Mouse (Mus musculus) G1E (cell line): ENCODE results near the gene Sptlc2.

Experiments
- CTCF ChIP-seq: IDR thresholded peaks from 2 replicates; pipeline ENCODE4 v1.5.1; 2012; ENCODE audit warnings: low read depth, low read length, inconsistent platforms, mixed read lengths
- GATA1 ChIP-seq: IDR thresholded peaks from 2 replicates; pipeline ENCODE4 v1.6.1; 2012; ENCODE audit warnings: borderline replicate concordance, low read length, inconsistent platforms, mixed read lengths
- POLR2AphosphoS5 ChIP-seq: IDR thresholded peaks from 2 replicates; pipeline ENCODE4 v1.6.1; 2012; ENCODE audit warnings: low read depth, low read length, inconsistent platforms; ENCODE audit not compliant: insufficient replicate concordance

DNA sequence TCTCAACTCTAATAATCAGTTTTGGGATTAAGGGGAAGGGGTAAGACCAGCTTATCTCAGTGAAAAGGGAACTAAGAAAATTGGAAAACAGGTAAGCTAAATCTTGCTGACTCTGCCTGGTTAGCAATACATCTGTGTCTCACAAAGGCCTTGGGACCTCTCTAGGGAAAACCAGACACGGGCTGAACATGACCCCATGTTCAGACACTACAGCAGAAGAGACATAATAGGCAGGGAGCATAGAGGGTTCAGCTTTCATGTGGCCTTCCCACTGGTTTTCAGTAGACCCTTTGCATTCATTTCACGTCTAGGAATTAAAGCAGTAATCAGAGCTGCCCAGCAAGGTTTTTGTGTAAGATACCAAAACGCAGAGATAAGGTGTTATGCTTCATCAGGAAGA, 36.4 kb upstream of the Sptlc2 start:
- TF ChIP-seq CTCF = no peak
- no peak for TF ChIP-seq POLR2AphosphoS5
- TF ChIP-seq GATA1 = no peak
